Mouse (Mus musculus) midbrain, embryonic 10.5 days (tissue): ENCODE measurements around the gene Tnfrsf8. TPM values are rescaled to one million over a fixed set of nuclear protein-coding genes. Genes with fewer than 3 reads are reported as not detected.
"Not testable (repeated sequence)": the region's sequence is repeated elsewhere in the genome, so short reads cannot be mapped to it uniquely, and the experiment has no call there.

Source experiments
- DNase-seq: peaks from one replicate; pipeline ENCODE4 v3.0.0-alpha.2; 2017; ENCODE audit warnings: low spot score
- H3K27ac ChIP-seq: fragments of 300-500 bp; sonication (generic); replicated peaks from 2 replicates; pipeline ENCODE4 v1.5.1; 2016; ENCODE audit warnings: mild to moderate bottlenecking
- H3K27me3 ChIP-seq: fragments of 300-500 bp; sonication (generic); 2 replicates; pipeline ENCODE4 v1.6.1; 2016; ENCODE audit warnings: low read depth, mild to moderate bottlenecking; ENCODE audit not compliant: poor library complexity, severe bottlenecking
- H3K36me3 ChIP-seq: fragments of 300-500 bp; sonication (generic); 2 replicates; pipeline ENCODE4 v1.6.1; 2016; ENCODE audit warnings: mild to moderate bottlenecking, moderate library complexity
- H3K4me1 ChIP-seq: fragments of 300-500 bp; sonication (generic); 2 replicates; pipeline ENCODE4 v1.6.1; 2016
- H3K4me3 ChIP-seq: fragments of 300-500 bp; sonication (generic); 2 replicates; pipeline ENCODE4 v1.5.1; 2016; ENCODE audit warnings: mild to moderate bottlenecking, moderate library complexity
- H3K9me3 ChIP-seq: fragments of 300-500 bp; sonication (generic); replicated peaks from 2 replicates; pipeline ENCODE4 v1.6.1; 2016; ENCODE audit warnings: mild to moderate bottlenecking
- WGBS: fragments of 180-500 bp; shearing (Covaris S2); methylation state at CpG from one replicate; pipeline ENCODE4 v1.1.7; 2016; 5-methylcytosine and 5-hydroxymethylcytosine counted together
- polyA plus RNA-seq: library from polyadenylated mRNA; unstranded; fragments of >200 nt; fragmentation: Nextera tagmentation; extraction: Ambion mirVana; gene quantifications from 2 replicates; pipeline ENCODE4 v1.2.1, GENCODE M21; 2016

The Tnfrsf8 gene
- polyA plus RNA-seq, 1 experiment from 2014 or later: not detected

DNA sequence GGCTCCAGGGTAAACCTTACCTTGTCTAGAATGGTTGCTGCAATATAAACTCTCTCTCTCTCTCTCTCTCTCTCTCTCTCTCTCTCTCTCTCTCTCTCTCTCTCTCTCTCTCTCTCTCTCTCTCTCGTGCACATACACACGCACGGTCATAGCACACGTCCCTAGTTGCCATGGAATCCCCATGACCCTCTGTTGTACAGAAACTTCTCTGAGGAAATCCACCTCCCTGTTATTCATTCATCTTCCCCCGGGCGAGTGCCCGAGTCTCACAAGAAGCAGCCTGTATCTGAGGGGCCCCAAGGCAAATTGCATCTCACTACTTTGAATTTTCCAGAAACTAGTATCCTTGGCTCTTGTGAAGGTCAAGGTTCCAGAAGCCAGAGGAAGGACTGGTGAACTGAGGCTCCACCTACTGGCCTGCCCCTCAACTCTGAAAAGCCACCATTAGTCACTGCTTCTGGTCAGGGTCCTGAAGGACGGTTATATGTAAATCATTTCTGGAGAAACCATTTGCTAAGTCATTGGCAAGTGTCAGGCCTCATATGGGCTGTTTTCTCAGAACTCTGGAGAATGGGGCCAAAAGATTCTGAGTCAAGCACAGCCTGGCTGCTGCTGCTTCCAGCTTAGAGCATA lies 8.1 kb upstream of the Tnfrsf8 start:
- WGBS: 85% methylated on average over 8 of the region's 8 CpGs
- DNase-seq: no peak
- Histone ChIP-seq H3K4me3 (no peak overlapping the region), H3K9me3 (peaks cover 11% of the 10 kb centered on the region; the same call in 1 of the 2 replicates), H3K36me3 (no peaks in the 10 kb centered on the region), H3K27me3 (no peaks in the 10 kb centered on the region), H3K4me1 (no peaks in the 10 kb centered on the region), H3K27ac (no peak overlapping the region)

DNA sequence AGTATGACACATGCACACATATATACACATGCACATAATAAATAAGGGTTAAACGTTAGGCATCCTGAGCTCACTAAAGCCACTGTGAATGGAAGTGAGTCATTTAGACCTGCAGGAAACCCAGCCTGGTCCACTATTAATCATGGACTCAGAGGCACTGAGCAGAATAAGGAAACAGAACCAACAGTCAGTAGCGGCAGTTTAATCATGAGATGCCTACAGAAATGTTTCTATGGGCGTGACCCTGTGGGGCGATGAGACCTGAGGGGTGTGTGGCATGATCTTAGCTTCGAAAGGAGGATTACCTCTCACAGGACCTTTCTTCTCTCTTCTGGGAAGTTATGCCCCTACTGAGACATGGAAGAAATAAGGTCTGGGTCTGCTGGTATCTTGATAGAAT lies 7.2 kb upstream of the Tnfrsf8 start:
- DNase-seq: no peak
- H3K4me3 ChIP-seq: no peak overlapping the region
- H3K4me1 ChIP-seq: no peaks in the 10 kb centered on the region
- WGBS: 89% methylated on average over 5 of the region's 5 CpGs
- no peaks in the 10 kb centered on the region for H3K27me3 ChIP-seq
- H3K27ac ChIP-seq: no peak overlapping the region
- H3K36me3 ChIP-seq: no peaks in the 10 kb centered on the region
- peaks cover 11% of the 10 kb centered on the region; the same call in 1 of the 2 replicates for H3K9me3 ChIP-seq

DNA sequence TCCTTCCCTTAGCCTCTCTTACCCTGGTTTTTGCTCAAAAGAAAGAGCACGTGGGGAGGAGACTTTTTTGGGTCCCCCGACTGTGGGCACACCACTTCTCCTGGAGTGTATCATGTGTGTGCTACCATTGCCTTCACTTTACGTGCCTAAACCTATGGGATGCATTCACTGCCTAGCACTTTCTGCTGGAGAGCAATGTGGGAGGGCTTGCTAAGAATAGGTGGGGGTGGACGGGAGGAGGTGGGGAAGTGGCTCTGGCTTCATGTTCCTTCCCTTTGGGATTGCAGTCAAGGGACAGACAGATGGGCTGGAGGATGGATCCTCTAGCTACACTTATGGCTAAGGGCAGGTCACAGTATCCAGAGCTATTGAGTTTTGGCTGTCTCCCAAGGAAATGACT lies 5.7 kb upstream of the Tnfrsf8 start:
- H3K9me3 ChIP-seq: peaks cover 11% of the 10 kb centered on the region; the same call in 1 of the 2 replicates
- no peak for DNase-seq
- no peaks in the 10 kb centered on the region for H3K4me1 ChIP-seq
- no peak overlapping the region for H3K4me3 ChIP-seq
- H3K27ac ChIP-seq: no peak overlapping the region
- 80% methylated on average over 4 of the region's 4 CpGs for WGBS
- H3K27me3 ChIP-seq: peaks cover under 1% of the 10 kb centered on the region; the same call in 1 of the 2 replicates
- no peaks in the 10 kb centered on the region for H3K36me3 ChIP-seq

- H3K27me3 ChIP-seq: peaks cover 11% of the 10 kb centered on the region
- H3K9me3 ChIP-seq: peaks cover 11% of the 10 kb centered on the region; the same call in 1 of the 2 replicates
- no peaks in the 10 kb centered on the region for H3K36me3 ChIP-seq
- no peak overlapping the region for H3K4me3 ChIP-seq
- whole genome bisulfite sequencing: 75% methylated on average over 4 of the region's 4 CpGs
- DNase-seq: no peak
- H3K27ac ChIP-seq: no peak overlapping the region
- 0 out of 2 replicates have a peak, but pooled peaks cover 4% of the 10 kb centered on the region for H3K4me1 ChIP-seq
These were observed 4.6 kb upstream of the Tnfrsf8 start for GRCm38 (mm10) chr4:145319274-145320226.

DNA sequence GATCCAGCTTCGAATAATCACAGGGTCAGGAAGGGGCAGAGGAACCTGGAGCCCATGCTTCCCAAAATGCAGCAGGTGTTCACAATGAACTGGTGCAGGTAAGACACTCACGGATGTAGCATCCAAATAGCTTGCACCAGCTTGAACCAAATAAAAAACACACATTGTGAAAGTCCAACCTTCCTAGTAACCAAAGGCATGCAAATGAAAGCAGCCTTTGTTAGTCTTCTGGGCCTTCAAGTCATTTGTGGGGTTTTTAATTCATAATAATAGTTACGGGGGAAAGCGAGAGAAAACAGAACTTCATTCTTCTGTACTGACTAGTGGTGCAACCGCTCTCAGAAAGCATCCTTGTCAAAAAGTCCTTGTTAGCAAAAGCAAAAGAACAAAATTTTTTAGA lies 1.7 kb upstream of the Tnfrsf8 start:
- DNase-seq: no peak
- 0 out of 2 replicates have a peak, but pooled peaks cover 4% of the 10 kb centered on the region for H3K4me1 ChIP-seq
- peaks cover 18% of the 10 kb centered on the region for H3K27me3 ChIP-seq
- H3K27ac ChIP-seq: no peak overlapping the region
- H3K9me3 ChIP-seq: peaks cover 11% of the 10 kb centered on the region; the same call in 1 of the 2 replicates
- H3K4me3 ChIP-seq: no peak overlapping the region
- 87% methylated on average over 5 of the region's 5 CpGs for WGBS
- H3K36me3 ChIP-seq: no peaks in the 10 kb centered on the region

DNA sequence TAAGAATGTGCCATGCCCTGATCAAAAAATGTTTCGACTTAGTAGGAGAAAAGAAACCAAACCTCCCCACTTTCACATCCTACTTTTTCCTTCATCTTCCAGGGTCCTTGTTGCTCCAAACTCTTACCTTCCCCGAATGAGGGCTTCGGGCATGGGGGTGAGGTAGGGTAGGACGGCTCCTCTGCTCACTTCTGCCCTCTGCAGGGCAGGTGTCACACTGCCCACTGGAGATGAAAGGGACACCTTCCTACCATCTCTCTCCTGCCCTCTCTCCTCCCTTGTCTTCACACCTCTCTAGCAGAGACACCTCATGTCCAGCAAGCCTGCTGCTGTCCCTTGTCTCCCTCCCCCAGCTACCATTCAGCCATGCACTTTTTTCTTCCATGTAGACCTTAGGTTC lies 998 bp downstream of the Tnfrsf8 start:
- DNase-seq: no peak
- WGBS: 86% methylated on average over 4 of the region's 4 CpGs
- no peaks in the 10 kb centered on the region for H3K36me3 ChIP-seq
- no peak overlapping the region for H3K4me3 ChIP-seq
- peaks cover 18% of the 10 kb centered on the region for H3K27me3 ChIP-seq
- H3K27ac ChIP-seq: no peak overlapping the region
- H3K4me1 ChIP-seq: 0 out of 2 replicates have a peak, but pooled peaks cover 4% of the 10 kb centered on the region
- H3K9me3 ChIP-seq: no peaks in the 10 kb centered on the region

GRCm38 (mm10) chr4:145313256-145313655 lies 1.7 kb downstream of the Tnfrsf8 start:
- 89% methylated on average over 3 of the region's 3 CpGs for WGBS
- no peak overlapping the region for H3K27ac ChIP-seq
- 0 out of 2 replicates have a peak, but pooled peaks cover 4% of the 10 kb centered on the region for H3K4me1 ChIP-seq
- peaks cover 18% of the 10 kb centered on the region for H3K27me3 ChIP-seq
- no peak for DNase-seq
- H3K9me3 ChIP-seq: no peaks in the 10 kb centered on the region
- H3K4me3 ChIP-seq: no peak overlapping the region
- no peaks in the 10 kb centered on the region for H3K36me3 ChIP-seq

GRCm38 (mm10) chr4:145312530-145312929 lies 2.4 kb downstream of the Tnfrsf8 start:
- Histone ChIP-seq H3K9me3 (no peaks in the 10 kb centered on the region), H3K36me3 (no peaks in the 10 kb centered on the region), H3K27ac (no peak overlapping the region), H3K4me3 (no peak overlapping the region), H3K4me1 (0 out of 2 replicates have a peak, but pooled peaks cover 4% of the 10 kb centered on the region), H3K27me3 (peaks cover 18% of the 10 kb centered on the region)
- WGBS: 80% methylated on average over 7 of the region's 7 CpGs
- no peak for DNase-seq

DNA sequence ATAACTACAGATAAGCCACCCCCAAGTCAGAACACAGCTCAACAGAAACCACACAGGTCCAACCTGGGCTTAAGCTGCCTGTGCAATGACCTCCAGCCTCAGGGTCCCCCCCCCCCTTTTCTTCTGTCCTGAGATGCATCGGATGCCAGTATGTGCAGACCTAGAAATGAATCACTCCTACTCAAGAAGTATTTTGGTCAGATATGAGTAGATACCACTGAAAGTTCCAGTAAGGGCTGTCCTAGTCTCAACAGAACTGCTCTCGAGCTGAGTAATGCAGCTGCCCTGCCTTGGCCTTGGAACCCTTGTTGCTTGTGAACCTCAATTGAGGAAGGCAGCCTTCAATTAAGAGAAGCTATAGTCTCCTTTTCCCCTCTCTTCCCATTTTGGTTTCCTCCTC lies 4.1 kb downstream of the Tnfrsf8 start:
- no peaks in the 10 kb centered on the region for H3K9me3 ChIP-seq
- DNase-seq: no peak
- no peak overlapping the region for H3K27ac ChIP-seq
- H3K36me3 ChIP-seq: no peaks in the 10 kb centered on the region
- 0 out of 2 replicates have a peak, but pooled peaks cover 12% of the 10 kb centered on the region for H3K4me1 ChIP-seq
- 93% methylated on average over 2 of the region's 2 CpGs for WGBS
- no peak overlapping the region for H3K4me3 ChIP-seq
- peaks cover 18% of the 10 kb centered on the region for H3K27me3 ChIP-seq

DNA sequence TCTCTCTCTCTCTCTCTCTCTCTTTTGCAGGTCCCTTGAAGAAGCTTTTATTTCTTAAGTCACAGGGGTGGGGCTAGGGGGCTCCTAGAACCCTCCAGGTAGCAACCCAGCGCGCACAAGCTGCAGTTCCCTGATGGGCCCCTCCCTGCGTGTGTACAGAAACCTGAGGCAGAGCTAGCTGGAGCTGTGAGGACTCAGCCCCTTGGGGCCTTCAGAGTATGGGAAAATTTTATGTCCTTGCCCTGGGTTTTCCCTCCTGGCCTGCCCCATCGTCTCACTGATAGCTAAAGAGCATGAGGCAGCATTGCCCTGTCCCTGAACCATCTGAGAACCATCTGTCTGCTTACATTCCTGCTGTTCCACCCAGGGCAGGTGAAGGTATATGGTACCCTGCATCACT lies 8.5 kb downstream of the Tnfrsf8 start:
- 47% methylated on average over 4 of the region's 4 CpGs for WGBS
- no peaks in the 10 kb centered on the region for H3K36me3 ChIP-seq
- H3K27ac ChIP-seq: no peak overlapping the region
- 0 out of 2 replicates have a peak, but pooled peaks cover 7% of the 10 kb centered on the region for H3K4me1 ChIP-seq
- no peak overlapping the region for H3K4me3 ChIP-seq
- DNase-seq: no peak
- H3K27me3 ChIP-seq: no peaks in the 10 kb centered on the region
- H3K9me3 ChIP-seq: no peaks in the 10 kb centered on the region

DNA sequence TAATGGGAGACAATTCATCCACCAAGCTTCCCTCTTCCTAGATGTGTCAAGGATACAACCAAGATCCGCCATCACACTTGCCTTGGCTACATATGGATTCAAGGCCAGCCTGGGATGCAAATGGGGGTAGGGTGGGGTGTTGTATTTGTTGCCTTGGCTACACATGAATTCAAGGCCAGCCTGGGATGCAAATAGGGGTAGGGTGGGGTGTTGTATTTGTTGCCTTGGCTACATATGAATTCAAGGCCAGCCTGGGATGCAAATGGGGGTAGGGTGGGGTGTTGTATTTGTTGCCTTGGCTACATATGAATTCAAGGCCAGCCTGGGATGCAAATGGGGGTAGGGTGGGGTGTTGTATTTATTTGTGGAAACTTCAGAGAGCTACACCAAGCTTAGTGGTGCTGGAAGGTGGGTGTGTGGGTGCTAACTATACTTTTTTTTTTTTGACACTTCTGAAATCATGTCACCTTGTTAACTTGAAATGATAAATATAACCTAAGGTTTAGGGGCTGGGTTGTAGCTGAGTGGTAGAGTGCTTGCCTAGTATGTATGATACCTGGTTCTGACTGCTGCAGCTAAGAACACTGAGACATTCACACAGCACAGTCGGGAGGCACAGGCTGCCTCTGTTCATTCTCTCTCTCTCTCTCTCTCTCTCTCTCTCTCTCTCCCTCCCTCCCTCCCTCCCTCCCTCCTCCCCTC lies 9.2 kb downstream of the Tnfrsf8 start:
- H3K36me3 ChIP-seq, H3K27me3 ChIP-seq, H3K9me3 ChIP-seq, H3K4me3 ChIP-seq, H3K4me1 ChIP-seq, H3K27ac ChIP-seq, DNase-seq: not testable (repeated sequence)
- 58% methylated on average over 2 of the region's 2 CpGs for WGBS

DNA sequence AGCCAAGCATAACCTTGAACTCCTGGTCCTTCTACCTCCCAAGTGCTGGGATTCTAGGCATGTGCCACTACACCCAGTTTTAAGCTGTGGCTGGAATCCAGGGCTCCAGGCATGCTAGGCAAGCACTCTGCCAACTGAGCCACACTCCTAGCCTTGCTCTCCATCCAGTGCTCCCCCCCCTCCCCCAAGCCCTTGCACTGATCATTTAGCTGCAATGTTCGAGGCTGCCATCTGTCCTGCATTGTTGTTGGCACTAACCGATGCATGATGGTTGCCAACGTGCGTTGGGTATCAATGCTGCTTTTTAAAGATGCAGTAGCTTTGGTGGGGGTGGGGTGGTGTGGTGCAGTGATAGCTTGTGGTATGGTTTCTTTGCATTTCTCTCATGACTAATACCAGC lies 10.9 kb downstream of the Tnfrsf8 start:
- 0 out of 2 replicates have a peak, but pooled peaks cover 7% of the 10 kb centered on the region for H3K4me1 ChIP-seq
- no peak for DNase-seq
- 85% methylated on average over 4 of the region's 4 CpGs for WGBS

More for the DNA sequence above, 10.9 kb downstream of the Tnfrsf8 start:
- Histone ChIP-seq H3K27me3 (no peaks in the 10 kb centered on the region), H3K36me3 (no peaks in the 10 kb centered on the region), H3K27ac (no peak overlapping the region), H3K4me3 (no peak overlapping the region), H3K9me3 (no peaks in the 10 kb centered on the region)
